Mouse (Mus musculus): ENCODE data around the gene Zfp54. TPM values are rescaled to one million over a fixed set of nuclear protein-coding genes. Genes with fewer than 3 reads are reported as not detected.
"Not testable (repeated sequence)": the region's sequence is repeated elsewhere in the genome, so short reads cannot be mapped to it uniquely, and the experiment has no call there.

Gene Zfp54
- polyA plus RNA-seq, 1 experiment from 2014 or later: 5.2 TPM

- not testable (repeated sequence) for H3K27ac ChIP-seq; H3K36me3 ChIP-seq (ENCODE audit: inconsistent target); H3K79me2 ChIP-seq (ENCODE audit: inconsistent target); H3K4me3 ChIP-seq (ENCODE audit: inconsistent target)
- 75% methylated on average over 1 of the region's 1 CpGs for WGBS (ENCODE audit: missing documents)
Observed at GRCm38 (mm10) chr17:21475290-21475689, 52.3 kb downstream of the Zfp54 start.

GRCm38 (mm10) chr17:21476351-21476750 is 53.3 kb downstream of the Zfp54 start:
- not testable (repeated sequence) for H3K4me3 ChIP-seq (ENCODE audit: inconsistent target); H3K27ac ChIP-seq; H3K36me3 ChIP-seq (ENCODE audit: inconsistent target); H3K79me2 ChIP-seq (ENCODE audit: inconsistent target)
- WGBS (ENCODE audit: missing documents): no CpG with 5 or more reads among the region's 9 CpGs

GRCm38 (mm10) chr17:21478103-21478777 is 55.2 kb downstream of the Zfp54 start:
- WGBS (ENCODE audit: missing documents): 68% methylated on average over 4 of the region's 10 CpGs
- H3K4me3 ChIP-seq (ENCODE audit: inconsistent target); H3K27ac ChIP-seq; H3K36me3 ChIP-seq (ENCODE audit: inconsistent target); H3K79me2 ChIP-seq (ENCODE audit: inconsistent target): not testable (repeated sequence)

Other genes starting within 250 kb of the Zfp54 start
- not detected in 3 replicates for gene Vmn1r234, start 197.1 kb upstream of the Zfp54 start, polyA plus RNA-seq (2018)
- not detected in 3 replicates for gene Vmn1r235, start 166.8 kb upstream of the Zfp54 start, polyA plus RNA-seq (2018)
- gene Vmn1r236, start 140.3 kb upstream of the Zfp54 start, polyA plus RNA-seq (2018): not detected in 3 replicates
- not detected in 3 replicates for gene Vmn1r237, start 111.4 kb upstream of the Zfp54 start, polyA plus RNA-seq (2018)
- gene Zfp677, start 39.5 kb upstream of the Zfp54 start, polyA plus RNA-seq (2018): 3.9 to 6.9 TPM (median 4.9 TPM) in 3 replicates
- gene Zfp51, start 27.1 kb downstream of the Zfp54 start, polyA plus RNA-seq (2018): 5.0 to 11.8 TPM (median 7.5 TPM) in 3 replicates
- gene Zfp53, start 65.8 kb downstream of the Zfp54 start, polyA plus RNA-seq (2018): 5.6 to 11.7 TPM (median 10.3 TPM) in 3 replicates
- 11.0 to 21.1 TPM (median 13.0 TPM) in 3 replicates for gene Zfp52, start 112.3 kb downstream of the Zfp54 start, polyA plus RNA-seq (2018)
- 5.0 to 9.7 TPM (median 7.9 TPM) in 3 replicates for gene Zfp948, start 143.8 kb downstream of the Zfp54 start, polyA plus RNA-seq (2018)
- gene Zfp983, start 227.4 kb downstream of the Zfp54 start, polyA plus RNA-seq (2018): 2.1 to 4.0 TPM (median 2.2 TPM) in 3 replicates

Measured in macrophage (primary cell).